Mouse (Mus musculus) MEL (cell line): ENCODE measurements around the gene Pid1.

ENCODE experiments used
- CTCF ChIP-seq, 3 experiments: IDR thresholded peaks in 2 of 3; conservative IDR thresholded peaks in 1 of 3; 2 replicates each; pipeline ENCODE4 v1.5.1; 2011 to 2012; ENCODE audit warnings: low read length in 3 of 3, low read depth in 2 of 3, mild to moderate bottlenecking in 2 of 3, improper control_type of control experiment in 1 of 3, inconsistent platforms in 1 of 3, mixed read lengths in 1 of 3, moderate library complexity in 1 of 3; ENCODE audit not compliant: control insufficient read depth in 1 of 3, insufficient read depth in 1 of 3, poor library complexity in 1 of 3, severe bottlenecking in 1 of 3
- EP300 ChIP-seq, 2 experiments: IDR thresholded peaks; 2 replicates each; pipeline ENCODE4 v1.6.1; 2011; ENCODE audit warnings: improper control_type of control experiment in 2 of 2, low read length in 2 of 2, low read depth in 1 of 2, mild to moderate bottlenecking in 1 of 2
- MAX ChIP-seq: IDR thresholded peaks from 2 replicates; pipeline ENCODE4 v1.6.1; 2011; ENCODE audit warnings: low read length, improper control_type of control experiment
- POLR2A ChIP-seq, 2 experiments: IDR thresholded peaks; 2 replicates each; pipeline ENCODE4 v1.6.1; 2011 to 2012; ENCODE audit warnings: low read length in 2 of 2, mild to moderate bottlenecking in 2 of 2, control low read depth in 1 of 2, improper control_type of control experiment in 1 of 2, low read depth in 1 of 2, moderate library complexity in 1 of 2; ENCODE audit not compliant: control insufficient read depth in 1 of 2, insufficient read depth in 1 of 2, poor library complexity in 1 of 2
- TBP ChIP-seq: IDR thresholded peaks from 2 replicates; pipeline ENCODE4 v1.8.0; 2011; ENCODE audit warnings: low read depth, low read length, improper control_type of control experiment
- TCF12 ChIP-seq: IDR thresholded peaks from 2 replicates; pipeline ENCODE4 v1.6.1; 2014; ENCODE audit warnings: low read depth, mild to moderate bottlenecking, inconsistent platforms, low read length, improper control_type of control experiment, moderate library complexity
- ZNF384 ChIP-seq: IDR thresholded peaks from 2 replicates; pipeline ENCODE4 v1.6.1; 2012; ENCODE audit warnings: low read depth, mild to moderate bottlenecking, inconsistent platforms, low read length, improper control_type of control experiment

GRCm38 (mm10) chr1:84387616-84388015, 23.6 kb upstream of the Pid1 start:
- no peak for TF ChIP-seq ZNF384
- no peak for TF ChIP-seq TBP
- no peak for TF ChIP-seq MAX
- TF ChIP-seq POLR2A (IDR thresholded peaks at IDR 0.05; ENCODE audit: control insufficient read depth in 1 of 2, insufficient read depth in 1 of 2, low read depth in 1 of 2, low read length in 2 of 2, poor library complexity in 1 of 2), result no peak
- no peak for TF ChIP-seq EP300 (IDR thresholded peaks at IDR 0.05; ENCODE audit: low read depth in 1 of 2, low read length in 2 of 2)
- no peak for TF ChIP-seq CTCF (IDR thresholded peaks at IDR 0.05 in 2 of 3, conservative IDR thresholded peaks at IDR 0.05 in 1 of 3; ENCODE audit: control insufficient read depth in 1 of 3, insufficient read depth in 1 of 3, low read depth in 2 of 3, low read length in 3 of 3, poor library complexity in 1 of 3, severe bottlenecking in 1 of 3)
- no peak for TF ChIP-seq TCF12
